Mouse (Mus musculus) layer of hippocampus, adult 11-12 months (tissue): Measurements from ENCODE around the gene Apbb2.

ENCODE experiments used
- DNase-seq: peaks from one replicate; pipeline ENCODE4 v3.0.0; 2022; ENCODE audit warnings: low spot score

The Apbb2 gene

DNA sequence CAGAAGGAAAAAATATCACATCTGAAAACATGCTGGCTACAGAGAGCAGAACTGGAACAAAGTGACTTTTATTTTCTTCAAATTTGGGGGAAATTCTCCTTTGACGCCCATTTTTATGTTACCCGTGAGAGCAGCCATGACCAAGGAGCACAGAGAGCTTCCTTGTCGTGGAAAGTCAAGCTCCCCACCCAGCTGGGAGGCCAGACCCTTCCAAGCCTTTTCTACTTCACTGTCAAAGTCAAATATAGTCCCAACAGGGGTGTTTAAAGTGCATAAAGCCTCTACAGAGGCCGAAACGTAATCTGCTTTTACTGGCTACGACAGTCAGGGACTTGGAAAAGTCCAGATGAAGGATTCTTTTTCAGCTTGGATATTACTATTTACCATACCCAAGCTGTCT, 101.1 kb downstream of the Apbb2 start:
- no peak for DNase-seq

DNA sequence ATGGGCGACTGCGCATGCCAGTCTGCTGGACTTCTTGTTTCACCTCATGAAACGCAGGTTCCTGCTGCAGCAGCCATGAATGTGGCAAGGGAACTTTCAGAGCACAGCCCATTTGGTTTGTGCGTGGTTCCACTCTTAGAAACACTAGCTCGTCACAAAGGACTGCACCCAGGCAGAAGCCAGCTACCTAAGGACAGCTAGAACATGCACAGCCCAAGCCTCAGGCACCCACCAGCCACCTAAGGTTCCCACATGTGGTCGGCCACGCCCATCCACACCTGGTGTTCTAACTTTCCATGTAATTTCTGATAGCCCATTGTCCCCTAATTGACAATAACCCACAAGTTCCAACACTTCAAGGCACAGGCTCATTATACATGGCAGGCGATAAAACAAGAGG, 102.3 kb downstream of the Apbb2 start:
- DNase-seq: no peak

DNA sequence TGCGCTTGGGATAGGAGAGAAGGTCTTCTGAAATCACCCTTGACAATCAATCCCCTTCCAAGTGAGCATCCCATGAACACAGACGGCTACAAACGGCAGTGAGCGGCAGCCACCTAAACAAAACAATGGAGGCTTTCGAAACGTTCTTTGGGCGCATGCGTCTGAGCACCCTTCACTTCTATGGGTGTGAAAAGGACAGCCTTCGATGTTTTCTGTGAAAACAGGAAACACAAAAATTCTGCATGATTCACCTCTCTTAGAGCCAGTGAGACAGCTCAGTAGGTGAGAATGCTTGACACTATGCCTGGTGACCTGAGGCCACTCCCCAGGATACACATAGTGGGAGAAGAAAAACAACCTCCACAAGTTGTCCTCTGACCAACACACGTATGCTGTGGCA, 103.3 kb downstream of the Apbb2 start:
- no peak for DNase-seq

DNA sequence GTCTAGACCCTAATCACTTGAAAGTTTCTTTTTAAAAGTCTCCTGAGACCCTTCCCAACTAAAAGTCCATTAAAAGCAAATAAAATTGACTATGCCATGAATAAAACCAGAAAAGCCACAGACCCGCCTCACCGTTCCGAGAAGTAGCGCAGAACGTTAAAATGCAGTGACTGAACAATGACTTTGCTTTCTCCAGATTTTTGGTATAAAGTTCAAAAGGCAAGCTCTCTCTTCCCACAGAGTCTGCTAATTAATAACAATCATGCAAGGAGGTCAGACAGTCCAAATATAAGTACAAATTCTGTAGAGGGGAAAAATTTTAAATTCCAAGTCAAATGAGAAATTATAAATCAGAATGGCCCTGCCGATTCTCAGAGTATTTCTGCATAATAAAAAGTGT, 103.9 kb downstream of the Apbb2 start:
- no peak for DNase-seq

DNA sequence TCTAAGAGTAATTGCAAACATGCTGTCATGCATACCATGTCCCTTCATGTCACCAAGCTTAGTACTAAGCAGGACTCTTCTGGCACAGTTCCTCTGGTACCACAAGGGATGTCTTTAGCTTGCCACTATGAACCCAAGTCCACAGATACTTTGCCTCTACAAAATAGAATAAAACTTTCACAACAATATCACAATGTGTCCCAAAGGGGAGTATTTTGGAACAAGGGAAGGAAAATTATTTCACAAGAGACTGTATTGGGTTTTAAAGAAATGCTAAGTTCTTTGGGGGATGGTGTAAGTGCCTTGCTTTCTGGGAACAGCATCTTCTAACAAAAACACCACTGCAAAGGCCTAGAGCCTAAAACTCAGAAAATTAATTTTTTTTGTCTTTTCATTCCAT, 105.2 kb downstream of the Apbb2 start:
- no peak for DNase-seq

DNA sequence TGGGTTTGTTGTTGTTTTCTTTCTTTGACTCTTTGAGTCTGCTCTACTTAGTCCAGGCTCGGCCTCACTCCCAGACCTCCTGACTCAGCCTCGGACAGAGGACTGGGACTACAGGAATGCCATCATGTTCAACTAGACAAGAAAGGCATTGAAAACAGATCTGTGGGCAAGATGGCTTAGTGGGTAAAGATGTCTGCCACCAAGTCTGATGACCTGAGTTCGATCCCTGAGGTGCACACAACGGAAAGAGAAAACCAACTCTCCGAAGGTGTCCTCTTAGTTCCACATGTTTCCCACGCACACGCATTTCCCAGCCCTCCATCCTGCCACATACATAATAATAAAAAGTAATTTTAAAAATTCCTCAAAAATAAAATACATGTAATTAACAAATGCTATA, 106.1 kb downstream of the Apbb2 start:
- no peak for DNase-seq

DNA sequence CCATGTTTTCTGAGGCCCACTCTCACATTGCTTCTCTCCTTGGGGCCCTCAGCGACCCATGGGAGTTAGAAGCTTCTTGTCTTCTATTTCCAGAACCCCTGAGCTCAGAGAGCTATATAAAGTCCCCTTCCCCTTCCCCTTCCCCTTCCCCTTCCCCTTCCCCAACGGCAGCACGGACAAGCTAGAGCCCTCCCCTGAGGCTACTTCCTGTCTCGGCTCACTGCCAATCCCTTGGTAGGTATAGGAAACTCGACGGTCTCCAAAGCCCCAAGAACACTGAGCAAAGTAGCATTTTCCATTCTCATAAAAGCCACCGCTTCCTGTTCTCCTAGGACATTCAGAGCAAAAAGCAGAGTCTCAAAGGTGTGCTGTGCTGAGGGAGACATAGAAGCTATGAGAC, 107.9 kb downstream of the Apbb2 start:
- DNase-seq: no peak

DNA sequence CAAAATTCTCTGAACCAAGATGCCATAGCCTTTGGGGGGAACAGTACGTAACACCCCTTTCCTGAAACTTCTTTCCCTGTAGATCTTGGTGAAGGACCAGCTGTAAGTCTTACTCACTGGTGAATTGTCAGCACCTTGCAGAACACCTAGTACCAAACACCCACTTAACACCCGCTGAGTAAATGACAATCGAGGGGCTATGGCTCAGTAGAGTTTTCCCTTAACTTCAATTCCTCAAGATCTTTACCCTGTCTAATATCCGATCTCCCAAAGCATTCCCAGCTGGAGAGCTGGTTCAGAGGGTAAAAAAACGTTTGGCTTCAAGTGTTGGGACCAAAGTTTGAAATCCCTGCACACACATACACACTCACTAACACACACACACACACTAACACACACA, 109.4 kb downstream of the Apbb2 start:
- DNase-seq: no peak

DNA sequence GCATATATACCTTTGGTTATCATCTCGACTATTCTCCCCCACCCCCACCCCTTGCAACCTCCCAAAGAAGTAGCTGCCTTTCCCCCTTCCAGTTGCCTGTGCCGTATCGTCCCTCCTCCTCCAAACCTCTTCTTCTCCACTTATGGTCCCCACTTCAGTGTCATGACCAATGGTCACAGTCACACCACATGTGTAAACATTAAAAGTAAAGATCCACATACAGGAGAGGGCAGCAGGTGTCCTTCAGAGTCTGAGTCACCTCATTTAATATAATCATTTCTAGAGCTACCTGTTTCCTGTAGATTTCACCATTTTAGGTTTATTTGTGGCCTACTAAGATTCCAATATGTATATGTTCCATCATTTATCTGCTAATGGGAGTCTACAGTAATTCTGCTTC, 113.0 kb downstream of the Apbb2 start:
- DNase-seq: no peak

DNA sequence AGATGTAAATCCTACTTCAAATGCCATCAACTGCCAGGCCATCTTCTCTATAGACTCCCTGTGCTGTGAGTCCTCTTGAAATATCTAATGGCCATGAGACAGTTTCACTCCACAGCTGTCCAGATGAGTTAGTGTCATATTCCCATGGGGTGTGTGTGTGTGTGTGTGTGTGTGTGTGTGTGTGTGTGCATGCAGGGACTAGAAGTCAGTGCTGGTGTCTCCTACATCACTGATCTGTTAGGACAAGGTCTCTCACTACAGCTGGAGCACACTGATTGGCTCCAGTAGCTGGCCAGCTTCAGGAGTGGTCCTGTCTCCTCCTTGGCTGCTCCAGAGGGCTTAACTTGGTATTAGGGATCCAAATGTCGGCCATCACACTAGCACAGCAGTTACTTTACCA, 113.5 kb downstream of the Apbb2 start:
- no peak for DNase-seq

DNA sequence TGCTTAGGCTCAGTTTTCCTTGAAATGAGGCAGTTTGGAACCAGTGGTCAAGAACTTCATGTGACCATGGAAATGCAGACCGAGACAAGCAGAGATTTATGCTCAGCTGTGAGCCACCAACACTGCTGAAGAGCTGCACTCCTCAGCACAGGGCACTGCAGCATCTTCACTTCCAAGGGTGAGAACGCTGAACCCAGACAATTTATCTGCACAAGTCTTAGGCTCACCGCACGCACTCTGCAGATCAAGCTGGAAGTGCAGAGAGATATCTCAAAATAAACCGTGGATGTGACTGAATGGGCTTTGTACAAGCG, 114.2 kb downstream of the Apbb2 start:
- DNase-seq: no peak

DNA sequence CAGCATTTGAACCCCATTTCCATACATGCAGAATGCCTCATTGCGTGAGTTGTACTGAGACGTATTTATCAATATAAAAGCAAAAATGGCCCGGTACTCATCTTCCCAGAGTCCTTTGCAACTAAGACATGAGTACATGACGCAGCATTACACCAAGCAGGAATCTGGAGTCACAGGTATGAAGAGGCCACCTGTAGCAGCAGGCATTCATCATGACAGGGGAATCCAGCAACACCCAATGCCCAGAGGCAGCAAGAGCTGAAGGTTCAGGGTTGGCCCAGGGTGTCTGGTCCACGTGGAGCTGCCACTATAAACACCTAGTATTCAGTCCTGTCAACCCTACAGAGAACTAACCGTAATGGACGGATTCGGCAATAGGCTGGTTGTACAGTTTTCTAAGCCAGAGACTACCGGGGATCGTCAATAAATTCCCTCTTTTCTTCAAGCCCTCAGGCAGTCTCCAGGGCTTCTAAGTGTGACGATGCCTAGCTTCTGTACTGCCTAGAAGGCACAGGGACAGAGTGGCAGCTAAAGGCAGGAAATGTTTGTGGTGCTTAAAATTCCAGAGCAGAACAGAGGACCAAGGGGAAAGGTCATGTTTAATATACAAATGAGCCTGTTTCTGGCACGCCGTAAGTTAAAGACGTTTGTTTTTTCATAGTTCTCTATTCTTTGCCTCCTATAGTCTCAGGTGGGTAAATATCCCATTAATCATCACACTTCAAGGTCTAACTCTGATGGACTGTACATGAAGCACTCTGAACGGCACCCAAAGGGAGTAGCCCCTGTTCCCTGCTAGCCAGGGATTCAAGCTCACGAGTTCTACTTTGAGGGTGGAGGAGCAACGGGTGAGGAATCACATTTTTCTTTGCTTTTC, 114.8 kb downstream of the Apbb2 start:
- DNase-seq: no peak

DNA sequence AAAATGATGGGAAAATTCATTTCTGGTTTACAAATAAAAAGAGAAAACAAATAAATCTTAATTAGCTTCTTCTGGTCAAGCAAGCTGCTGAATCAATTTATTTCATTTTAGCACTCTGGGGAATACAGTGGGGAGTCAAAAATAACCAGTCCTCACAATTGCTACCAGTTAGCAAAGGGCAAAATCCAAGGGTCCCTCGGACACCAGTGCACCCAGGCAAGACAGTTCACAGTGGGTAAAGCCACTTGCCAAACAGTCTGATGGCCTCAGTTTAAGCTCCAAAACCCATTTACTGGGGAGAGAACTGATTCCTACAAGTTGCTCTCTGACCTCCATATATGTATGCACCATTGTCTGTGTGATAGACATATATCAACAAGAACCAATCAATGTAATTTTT, 115.6 kb downstream of the Apbb2 start:
- no peak for DNase-seq

DNA sequence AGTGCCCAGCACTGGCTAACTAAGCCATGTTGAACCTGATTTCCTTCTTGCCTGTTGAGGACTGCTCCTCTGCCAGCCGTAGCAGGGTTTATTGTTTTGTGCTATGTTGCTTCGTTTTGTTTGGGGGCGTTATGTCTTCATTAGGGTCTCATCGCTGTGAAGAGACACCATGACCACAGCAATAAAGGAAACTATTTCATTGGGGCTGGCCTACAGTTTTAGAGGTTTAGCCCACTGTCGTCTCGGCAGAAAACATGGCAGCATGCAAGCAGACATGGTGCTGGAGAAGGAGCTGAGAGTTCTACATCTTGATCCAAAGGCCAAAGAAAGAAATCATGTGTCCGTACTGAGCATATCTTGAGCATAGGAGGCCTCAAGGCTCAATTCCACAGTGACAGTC, 119.0 kb downstream of the Apbb2 start:
- DNase-seq: no peak

DNA sequence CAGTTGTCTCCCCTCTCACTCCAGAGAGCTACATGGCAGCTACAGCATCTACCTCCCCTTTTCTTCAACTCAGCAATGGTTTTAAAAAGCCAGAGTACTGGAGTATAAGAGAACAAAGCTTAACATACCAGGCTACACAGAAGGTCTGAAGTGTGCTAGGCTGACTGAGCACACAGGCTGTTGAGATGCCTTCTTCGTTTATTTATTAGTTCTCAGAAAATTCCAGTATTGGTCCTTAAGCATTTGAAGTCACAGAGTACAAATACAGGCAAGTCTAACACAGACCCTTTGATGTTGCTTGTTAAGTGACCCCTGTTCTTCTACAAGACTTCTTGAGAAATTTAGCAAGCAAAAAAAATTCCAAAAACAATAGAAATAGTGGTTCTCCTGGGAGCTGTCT, 120.4 kb downstream of the Apbb2 start:
- no peak for DNase-seq

DNA sequence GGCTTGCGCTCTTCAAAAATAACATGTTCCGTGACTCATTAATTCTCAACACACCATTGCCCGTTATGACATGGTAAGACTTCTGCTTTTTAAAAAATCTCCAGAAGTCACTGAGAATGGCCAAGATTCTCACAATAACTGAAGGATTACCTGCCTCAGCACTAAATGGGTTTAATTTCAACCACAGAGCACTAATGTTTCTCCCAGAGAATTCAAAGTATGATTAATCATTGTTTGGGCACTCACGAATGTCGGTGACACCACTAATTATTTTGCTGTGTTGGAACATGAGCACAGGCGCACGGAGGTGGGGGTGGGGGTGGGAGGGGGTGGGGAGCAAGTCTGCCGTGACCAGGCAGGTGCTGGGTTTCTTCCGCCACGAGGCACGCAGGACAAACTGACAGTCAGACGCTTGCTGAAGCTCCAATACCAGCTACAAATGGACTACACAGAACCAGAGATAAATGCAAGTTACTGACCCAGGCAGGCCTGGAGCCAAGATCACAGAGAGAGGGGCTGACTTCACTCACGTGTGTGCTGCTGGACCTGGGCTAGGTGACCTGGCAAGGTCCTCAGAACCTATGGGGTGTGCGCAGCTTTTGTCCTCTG, 121.0 kb downstream of the Apbb2 start:
- no peak for DNase-seq

DNA sequence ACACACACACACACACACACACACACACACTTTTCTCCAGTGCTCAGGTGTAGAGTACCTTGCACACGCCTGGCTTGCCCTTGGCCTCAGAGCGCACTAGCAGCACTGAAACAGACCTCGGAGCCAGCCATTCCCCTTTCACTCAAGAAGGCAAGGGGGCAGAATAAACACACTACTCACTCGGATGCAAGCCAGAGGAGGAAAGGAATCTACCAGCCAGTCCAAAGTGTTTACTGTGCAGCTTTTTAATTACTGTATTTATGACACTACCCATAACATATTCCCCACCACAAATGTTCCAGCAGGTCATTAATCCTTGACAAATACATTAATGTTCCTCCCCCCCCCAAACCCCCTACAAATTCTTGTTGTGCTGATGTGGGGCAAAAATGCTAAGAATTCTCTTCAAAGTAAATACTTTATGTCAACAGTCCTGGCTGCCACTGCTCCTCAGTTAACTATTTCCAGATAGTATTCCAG, 121.7 kb downstream of the Apbb2 start:
- DNase-seq: no peak

DNA sequence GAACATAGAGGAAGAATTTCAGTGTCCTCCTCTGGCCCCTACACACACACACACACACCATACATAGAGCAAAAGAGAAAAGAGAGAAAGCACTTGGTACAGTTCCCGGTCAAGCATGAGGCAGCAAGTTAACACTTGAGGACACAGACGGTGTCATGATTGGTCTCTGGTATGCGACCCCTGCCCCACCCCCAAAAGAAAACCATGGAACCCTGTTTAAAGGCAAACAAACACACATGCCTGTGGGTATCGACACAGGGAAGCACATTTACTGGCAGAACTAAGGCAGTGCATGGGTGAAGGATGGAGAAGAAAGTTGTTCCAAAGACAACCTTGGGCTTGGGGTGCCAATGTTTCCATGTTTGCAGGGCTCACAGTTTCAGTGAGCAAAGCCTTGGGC, 123.9 kb downstream of the Apbb2 start:
- DNase-seq: no peak

DNA sequence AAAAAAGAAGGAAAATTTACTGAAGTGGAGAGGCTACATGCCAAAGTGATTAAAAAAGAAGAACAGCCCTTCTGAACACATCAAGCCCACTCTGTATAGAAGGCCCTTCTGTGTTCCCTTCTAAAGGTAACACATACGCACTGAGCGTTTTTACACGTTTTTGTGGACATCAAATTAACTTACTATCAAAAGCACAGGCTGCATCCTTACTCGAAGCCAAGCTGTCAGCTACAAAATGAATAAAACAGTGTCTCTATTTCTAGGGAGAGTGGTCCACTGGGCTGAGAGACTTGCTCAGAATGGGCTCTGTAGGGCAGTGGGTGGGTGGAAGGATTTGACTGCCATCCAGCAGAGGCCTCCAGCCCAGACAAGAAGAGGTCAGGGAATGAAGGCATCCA, 126.0 kb downstream of the Apbb2 start:
- DNase-seq: no peak

DNA sequence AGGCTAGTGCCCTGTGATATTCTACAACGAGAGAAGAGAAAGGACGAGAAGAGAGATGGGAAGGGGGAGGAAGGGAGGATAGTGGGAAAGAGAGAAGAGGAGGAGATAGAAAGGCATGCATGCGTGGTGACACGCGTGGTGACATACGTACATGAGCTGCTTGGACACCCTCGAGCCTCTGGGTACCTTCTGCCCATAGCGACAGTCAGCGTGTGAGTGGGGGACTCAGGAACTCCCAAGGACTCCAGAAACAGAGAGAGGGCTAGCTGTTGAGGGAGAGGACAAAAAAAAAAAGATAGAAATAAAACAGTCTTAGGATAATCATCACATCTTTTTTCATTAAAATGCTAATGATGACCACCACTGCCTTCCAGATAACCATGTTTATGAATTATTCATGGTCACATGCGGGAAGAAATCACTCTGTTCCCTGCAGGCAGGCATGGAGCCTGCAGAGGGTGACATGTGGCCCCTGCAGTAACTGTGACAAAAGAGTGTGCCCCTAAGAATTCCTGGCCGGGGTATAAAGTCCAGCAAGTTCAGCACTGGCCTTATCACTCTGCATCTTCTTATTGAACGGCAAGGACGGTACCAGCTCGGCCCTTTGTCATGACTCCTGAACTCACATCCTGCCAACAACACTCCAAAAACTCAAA, 126.5 kb downstream of the Apbb2 start:
- no peak for DNase-seq

DNA sequence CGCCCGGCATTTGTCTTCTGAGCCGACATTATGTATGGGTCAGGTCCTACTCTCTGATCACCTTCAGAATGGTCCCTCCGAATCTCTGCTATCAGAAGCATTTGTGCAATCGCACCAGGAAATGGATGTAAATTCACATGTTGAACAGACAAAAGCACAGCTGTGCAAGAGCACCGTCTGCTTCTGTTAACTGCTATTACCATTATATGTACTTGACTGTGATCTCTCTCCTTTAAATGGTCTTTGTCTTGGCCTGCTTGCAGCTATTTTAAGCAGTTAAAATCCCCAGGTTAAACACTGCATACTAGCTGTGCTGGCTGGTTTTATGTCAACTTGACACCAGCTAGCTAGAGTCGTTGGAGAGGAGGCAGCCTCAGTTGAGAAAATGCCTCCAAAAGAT, 132.6 kb downstream of the Apbb2 start:
- no peak for DNase-seq

DNA sequence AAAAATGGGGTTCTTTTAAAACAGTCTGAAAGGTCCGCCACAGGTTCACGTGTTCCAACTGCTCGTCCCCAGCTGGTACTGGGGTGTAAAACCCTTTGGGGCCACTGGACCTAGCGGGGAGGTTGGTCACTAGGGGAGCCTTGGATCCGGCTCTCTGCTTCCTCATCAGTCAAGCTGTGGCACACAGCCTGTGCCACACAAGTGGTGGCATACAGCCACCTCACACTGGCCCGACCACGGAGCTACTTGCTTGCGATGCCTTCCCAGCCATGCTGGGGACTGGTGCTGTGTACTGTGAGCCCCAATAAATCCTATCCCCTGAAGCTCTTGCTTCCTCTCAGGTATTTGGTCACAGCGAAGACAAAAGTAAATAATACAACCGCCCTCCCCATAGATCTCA, 142.3 kb downstream of the Apbb2 start:
- no peak for DNase-seq

DNA sequence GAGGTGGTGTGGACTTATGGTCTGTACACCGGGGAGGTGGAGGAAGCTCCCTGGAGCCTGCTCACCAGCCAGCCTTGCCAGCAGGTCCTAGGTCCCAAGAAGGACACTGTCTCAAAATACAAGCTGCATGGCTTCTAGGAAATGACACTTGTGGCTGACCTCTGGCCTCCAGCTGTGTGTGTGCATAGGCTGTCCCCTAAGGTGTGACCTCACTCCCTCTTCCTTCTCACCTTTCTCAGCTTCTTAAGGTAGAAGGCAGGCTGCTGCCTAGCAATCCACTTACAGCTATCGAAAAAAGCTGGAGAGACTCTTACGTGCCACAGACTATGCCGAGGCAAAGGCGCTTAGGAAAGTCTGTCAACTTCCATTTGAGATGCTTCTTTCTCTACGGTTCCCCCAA, 142.8 kb downstream of the Apbb2 start:
- DNase-seq: no peak

DNA sequence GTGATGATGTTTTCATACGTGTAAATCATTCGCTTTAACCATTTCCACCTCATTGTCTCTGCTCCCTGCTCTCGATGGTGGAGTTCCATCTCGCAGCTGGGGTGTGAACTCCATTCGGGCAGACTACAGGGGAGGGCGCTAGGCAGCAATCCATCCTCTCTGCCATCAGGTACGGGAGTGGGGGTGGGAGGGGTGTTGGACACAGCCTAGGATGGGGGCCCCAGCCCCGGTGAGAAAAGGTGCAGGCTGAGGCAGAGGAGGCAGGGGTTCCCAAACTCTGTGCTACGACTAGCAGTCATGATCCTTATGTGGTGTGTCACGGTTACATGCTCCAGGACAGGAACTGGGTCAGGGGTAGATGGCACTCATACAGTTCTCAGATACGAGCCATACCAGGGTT, 144.4 kb downstream of the Apbb2 start:
- no peak for DNase-seq
